Mouse (Mus musculus) kidney, adult 2 months (tissue): ENCODE data around the gene Itgae.

Experiments used
- CTCF ChIP-seq: fragments of 200-500 bp; conservative IDR thresholded peaks from 2 replicates; pipeline ENCODE4 v1.5.1; 2011; ENCODE audit warnings: low read depth, mild to moderate bottlenecking, control low read depth, low read length, moderate library complexity, mixed read lengths; ENCODE audit not compliant: insufficient read depth, insufficient read length
- POLR2A ChIP-seq: fragments of 200-500 bp; IDR thresholded peaks from one replicate; pipeline ENCODE4 v1.6.1; 2011; ENCODE audit warnings: low read depth, low read length, control low read depth

- TF ChIP-seq CTCF (no peak), POLR2A (no peak)
These were observed at the start of gene Itgae for GRCm38 (mm10) chr11:73090283-73090682.
